Mouse (Mus musculus) olfactory bulb, adult 2 months (tissue): ENCODE measurements around the gene Spata25.

Experiments
- CTCF ChIP-seq: fragments of 200-500 bp; IDR thresholded peaks from 2 replicates; pipeline ENCODE4 v1.5.1; 2012; ENCODE audit warnings: low read depth, mild to moderate bottlenecking, low read length, moderate library complexity; ENCODE audit not compliant: insufficient read depth
- POLR2A ChIP-seq: fragments of 200-500 bp; IDR thresholded peaks from 2 replicates; pipeline ENCODE4 v1.6.1; 2012; ENCODE audit warnings: mild to moderate bottlenecking, low read depth, low read length, moderate library complexity; ENCODE audit not compliant: insufficient read depth

DNA sequence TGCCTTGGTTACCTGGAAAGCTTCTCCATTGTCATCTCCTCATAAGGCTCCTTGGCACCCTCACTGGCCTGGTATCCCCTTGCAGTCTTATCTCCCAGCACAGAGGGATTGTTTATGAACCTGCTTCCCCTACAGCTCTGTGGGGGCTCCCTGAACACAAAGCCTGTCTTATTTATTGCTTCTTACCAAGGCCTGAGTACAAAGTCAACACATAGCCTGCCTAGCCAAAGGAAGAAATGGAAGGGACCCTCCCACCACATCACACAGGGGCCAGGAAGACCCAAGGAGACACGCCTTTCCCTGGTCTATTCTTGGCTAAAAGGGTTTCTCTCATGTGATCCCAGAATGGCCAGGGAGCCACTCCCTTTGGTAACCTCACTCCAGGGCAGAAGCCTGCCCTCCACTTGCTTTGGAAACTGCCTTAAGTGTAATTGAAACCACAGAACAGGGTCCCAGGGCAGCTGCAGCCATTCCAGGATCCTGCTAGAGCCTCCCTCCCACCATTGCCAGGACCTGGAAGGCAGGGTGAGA lies 46.0 kb upstream of the Spata25 start:
- TF ChIP-seq CTCF (no peak), POLR2A (no peak)
